Mouse (Mus musculus) cerebellum, postnatal 36 days (tissue): ENCODE measurements around the gene Ten1.

Experiments
- DNase-seq, 2 experiments: peaks; one replicate each; pipeline ENCODE4 v3.0.0; 2021 to 2022; ENCODE audit warnings: mixed read lengths in 2 of 2

The Ten1 gene

GRCm38 (mm10) chr11:116196866-116197583 is 1.6 kb upstream of the Ten1 start:
- no peak for DNase-seq

GRCm38 (mm10) chr11:116197584-116197906 is 1.1 kb upstream of the Ten1 start:
- DNase-seq: no peak

DNA sequence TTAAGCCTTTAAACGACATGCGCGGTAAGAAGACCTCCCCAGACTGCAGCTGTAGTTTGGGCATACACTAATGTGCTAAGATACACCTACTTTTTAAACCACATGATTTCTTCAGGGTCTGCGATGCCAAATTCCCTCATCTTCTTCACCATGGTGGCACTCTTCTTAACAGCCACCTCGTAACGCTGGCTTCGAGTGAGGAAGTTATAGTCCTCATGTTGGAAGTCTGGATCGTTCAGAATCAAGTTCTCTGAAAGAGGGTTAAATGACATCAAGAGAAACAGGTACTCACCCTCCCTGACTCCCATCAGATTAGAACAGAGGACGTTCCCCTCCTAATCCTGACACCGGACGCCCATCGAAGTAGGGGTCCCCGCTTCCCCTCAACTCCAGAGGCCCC is 523 bp upstream of the Ten1 start:
- DNase-seq: no peak

DNA sequence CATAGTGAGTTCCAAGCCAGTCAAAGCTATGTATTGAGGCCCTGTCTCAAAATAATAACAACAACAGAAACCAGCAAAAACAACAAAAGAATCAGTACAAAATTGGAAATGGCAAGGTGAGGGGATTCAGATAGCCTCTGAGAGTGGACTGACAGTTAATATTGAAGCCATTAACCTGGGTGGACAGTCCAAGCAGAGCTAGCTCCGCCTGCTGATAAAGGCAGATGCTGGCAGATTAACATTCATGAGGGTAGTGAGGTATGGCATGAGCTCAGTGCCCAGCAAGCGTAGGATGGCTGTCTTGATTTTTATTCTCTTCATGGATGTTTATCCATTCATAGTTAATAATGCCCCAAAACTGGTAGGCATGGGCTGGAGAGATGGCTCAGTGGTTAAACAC is 2.5 kb downstream of the Ten1 start:
- DNase-seq: no peak

GRCm38 (mm10) chr11:116203150-116203549 is 4.5 kb downstream of the Ten1 start:
- DNase-seq: no peak

- no peak for DNase-seq
These were observed 8.0 kb downstream of the Ten1 start for GRCm38 (mm10) chr11:116206678-116207077.

DNA sequence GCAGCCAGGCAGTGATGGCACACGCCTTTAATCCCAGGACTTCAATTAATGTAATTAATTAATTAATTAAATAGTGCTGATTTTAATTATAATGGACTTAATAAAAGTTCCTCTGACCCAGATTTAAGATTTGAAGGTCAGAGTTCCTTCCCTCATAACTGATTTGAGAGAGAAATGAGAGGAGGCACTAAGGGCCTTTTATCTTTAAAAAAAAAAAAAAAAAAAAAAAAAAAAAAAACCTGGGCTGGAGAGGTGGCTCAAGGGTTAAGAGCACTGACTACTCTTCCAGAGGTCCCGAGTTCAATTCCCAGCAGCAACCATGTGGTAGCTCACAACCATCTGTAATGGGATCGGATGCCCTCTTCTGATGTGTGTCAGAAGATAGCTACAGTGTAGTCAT is 10.0 kb downstream of the Ten1 start:
- no peak for DNase-seq

DNA sequence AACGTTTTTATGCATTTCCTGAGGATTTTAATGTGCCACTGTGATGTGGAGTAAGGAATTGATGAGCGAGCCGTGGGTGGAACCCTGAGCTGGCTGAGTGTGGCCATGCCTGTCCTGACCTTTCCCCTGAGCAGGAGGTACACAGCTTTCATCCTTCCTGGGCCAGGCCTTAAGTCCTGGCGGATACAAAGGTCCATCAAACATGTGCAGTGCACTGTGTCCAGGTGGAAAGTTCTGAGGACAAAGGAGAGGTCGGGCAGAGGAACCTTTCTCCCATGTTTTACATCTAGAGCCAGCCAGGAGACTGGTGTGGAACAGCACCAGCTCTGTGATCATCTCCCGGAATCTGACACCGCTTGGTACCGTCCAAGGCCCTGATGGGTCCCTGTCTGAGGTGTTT is 10.6 kb downstream of the Ten1 start:
- DNase-seq: no peak

DNA sequence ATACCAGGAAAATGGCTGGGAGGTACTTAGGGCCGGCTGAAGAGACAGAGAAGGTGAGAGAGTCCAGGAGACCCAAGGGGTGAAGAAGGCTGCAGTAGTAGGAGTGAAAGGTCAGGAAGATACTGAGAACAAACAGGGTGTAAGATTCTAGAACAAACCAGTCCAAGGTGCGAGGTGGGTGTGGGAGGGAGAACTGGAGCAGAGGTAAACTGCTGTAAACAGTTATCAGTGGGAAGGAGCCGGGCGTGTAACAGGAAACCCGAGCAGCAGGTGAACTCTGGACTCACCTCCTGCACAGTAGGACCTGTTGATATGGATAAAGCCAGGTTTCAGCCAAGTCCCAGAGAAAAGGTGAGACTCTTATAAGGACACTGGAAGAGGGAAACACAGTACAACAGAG is 12.0 kb downstream of the Ten1 start:
- DNase-seq: no peak

- no peak for DNase-seq
These were observed 14.2 kb downstream of the Ten1 start for GRCm38 (mm10) chr11:116212847-116213246.

DNA sequence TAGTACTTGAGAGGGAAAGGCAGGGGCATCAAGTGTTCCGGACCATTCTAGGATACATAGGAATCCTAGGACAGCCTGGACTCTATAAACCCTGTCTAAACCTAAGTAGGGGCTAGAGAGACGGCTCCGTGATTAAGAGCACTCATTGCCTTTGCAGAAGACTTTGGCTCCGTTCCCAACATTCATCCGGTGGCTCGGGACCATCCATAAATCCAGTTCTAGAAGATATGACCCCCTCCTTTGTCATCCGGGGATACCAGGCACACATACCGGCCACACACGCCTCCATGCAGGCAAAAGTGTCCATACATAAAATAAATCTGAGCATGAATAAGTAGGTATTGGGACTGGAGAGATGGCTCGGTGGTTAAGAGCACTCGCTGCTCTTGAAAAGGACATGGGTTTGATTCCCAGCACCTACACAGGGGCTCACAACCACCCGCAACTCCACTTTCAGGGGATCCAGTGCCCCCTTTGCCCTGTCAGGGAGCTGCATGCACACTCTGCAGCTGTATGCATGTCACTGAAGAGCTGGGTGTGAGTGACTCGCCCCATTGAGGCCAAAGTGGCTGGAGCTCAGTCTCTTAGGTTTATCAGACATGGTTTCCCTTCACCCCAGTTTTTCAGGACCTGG is 15.3 kb downstream of the Ten1 start:
- DNase-seq: no peak

GRCm38 (mm10) chr11:116215181-116215580 is 16.5 kb downstream of the Ten1 start:
- no peak for DNase-seq

GRCm38 (mm10) chr11:116215991-116216390 is 17.3 kb downstream of the Ten1 start:
- no peak for DNase-seq

DNA sequence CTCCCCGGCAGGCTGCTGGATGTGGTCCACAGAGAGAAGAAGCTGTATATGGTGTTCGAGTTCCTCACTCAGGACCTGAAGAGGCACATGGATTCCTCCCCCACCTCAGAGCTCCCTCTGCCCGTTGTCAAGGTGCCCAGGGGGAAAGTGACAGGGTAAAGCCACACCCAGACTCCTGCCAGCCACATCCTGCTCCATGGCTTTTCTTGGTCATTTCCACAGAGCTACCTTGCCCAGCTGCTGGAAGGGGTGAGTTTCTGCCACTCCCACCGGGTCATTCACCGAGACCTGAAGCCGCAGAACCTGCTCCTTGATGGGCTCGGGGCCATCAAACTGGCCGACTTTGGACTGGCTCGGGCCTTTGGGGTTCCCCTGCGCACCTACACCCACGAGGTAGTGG is 17.9 kb downstream of the Ten1 start:
- DNase-seq: no peak

DNA sequence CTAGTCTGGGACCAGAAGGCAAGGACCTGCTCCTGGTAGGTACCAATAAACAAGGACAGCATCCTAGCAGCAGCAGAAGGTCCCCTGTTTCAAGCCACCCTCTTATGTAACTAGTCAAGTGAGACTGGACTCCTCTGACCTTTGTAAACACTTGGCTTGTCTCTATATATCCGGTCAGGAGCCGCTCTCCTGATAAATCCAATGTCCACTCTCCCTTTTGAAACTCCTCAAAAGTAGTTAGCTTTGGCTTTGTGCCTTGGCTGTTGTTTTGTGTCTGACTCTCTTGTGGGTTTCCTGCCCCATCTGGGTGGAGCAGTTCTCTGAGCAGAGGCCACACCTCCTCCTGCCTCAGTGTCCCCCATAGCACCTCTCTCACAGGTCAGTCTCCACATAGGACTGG is 19.6 kb downstream of the Ten1 start:
- DNase-seq: no peak

- peak; percentile 48 to 51 for DNase-seq
These were observed 20.2 kb downstream of the Ten1 start for GRCm38 (mm10) chr11:116218737-116219400.

DNA sequence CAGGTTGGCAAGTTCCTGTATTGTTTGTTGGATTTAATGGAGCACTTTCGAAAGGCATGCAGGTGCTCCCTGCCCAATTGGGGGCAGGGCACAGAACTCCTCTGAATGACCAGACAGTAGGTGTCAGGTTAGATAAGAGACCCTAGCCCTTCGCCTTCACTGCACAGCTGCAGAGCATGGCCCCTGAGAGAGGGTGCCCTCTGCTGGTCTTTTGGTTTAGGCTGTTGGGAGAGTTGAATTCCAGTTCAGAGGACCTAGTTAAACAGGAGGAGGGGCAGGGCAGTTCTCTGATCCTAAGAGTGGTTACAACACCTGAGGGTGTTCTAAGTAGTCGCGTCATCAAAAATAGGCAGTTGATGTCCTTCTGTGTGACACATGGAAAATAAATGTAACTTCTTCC is 21.2 kb downstream of the Ten1 start:
- DNase-seq: peak; percentile 45 to 52

- no peak for DNase-seq
These were observed 23.5 kb downstream of the Ten1 start for GRCm38 (mm10) chr11:116221931-116222739.

GRCm38 (mm10) chr11:116222740-116223059 is 24.0 kb downstream of the Ten1 start:
- DNase-seq: no peak

- DNase-seq: peak; percentile 84 to 85
These were observed 27.8 kb downstream of the Ten1 start for GRCm38 (mm10) chr11:116226414-116226813.

DNA sequence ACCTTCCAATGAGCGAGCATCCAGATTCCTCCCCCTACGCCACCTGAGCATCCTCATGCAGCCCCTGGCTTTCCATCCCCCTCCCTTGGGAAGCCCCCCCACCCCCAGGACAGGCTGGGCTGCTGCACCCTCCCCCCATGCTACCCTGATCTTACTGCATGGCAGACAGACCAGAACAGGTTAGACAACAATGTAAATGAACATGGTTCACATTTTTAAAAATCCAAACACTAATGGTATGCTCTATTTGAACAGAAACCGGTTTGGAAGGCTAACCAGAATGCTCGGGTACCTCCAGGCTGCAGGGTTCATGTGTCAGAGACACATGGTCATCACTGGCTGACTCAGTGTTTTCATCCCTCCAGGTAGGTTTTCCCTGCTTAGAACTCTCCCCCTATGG is 30.0 kb downstream of the Ten1 start:
- DNase-seq: no peak

GRCm38 (mm10) chr11:116232427-116232826 is 33.8 kb downstream of the Ten1 start:
- no peak for DNase-seq

DNA sequence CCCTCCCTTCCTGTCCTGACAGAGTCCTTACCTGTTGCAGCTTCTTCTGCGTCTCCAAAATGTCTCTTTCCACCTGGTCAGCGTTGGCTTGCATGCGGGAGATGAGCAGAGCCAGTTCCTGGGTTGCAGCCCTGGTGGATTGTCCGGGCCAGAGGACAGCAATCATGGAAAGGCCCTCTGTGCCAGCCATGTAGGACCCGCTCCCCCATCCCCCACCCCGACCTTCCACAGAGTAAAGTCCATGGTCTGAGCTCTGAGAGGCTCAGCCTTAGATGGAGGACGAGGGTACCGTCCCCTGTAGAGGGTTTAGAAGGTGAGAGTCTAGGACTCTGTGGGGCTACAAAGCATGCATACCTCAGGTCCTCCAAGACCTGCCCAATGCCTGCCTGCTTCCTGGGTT is 36.2 kb downstream of the Ten1 start:
- no peak for DNase-seq
